Mouse (Mus musculus) left cerebral cortex, postnatal 25 days (tissue): ENCODE results near the gene Stx18. TPM values are rescaled to one million over a fixed set of nuclear protein-coding genes. Genes with fewer than 3 reads are reported as not detected.
A peak's percentile ranks its signal among the peaks of the same experiment; 100 is the strongest.

Source experiments
- DNase-seq, 2 experiments: peaks; one replicate each; pipeline ENCODE4 v3.0.0; 2022; ENCODE audit warnings: low spot score in 2 of 2, mixed read lengths in 1 of 2
- intact Hi-C: fragments of 180-260 bp; cut with DNase I; formaldehyde crosslinking; loops from one replicate; pipeline ENCODE4 v1.15.1; 2025
- total RNA-seq, 2 experiments: library from RNA; stranded (reverse); gene quantifications; 2 replicates each; pipeline ENCODE4 v1.2.3; 2021

Stx18 gene
- total RNA-seq, 2 experiments from 2014 or later = 36.4 to 41.1 TPM

GRCm38 (mm10) chr5:38114526-38114925 is 76.0 kb downstream of the Stx18 start:
- DNase-seq = no peak

GRCm38 (mm10) chr5:38117056-38117455 is 78.5 kb downstream of the Stx18 start:
- intact Hi-C loops = loop anchor here (2.0 kb wide), 1 partner anchor 42 kb away; the partner anchor contains the start of gene Nsg1
- peak; percentile 71 to 93 for DNase-seq

More at GRCm38 (mm10) chr5:38114526-38114925, 76.0 kb downstream of the Stx18 start:
- intact Hi-C loops = no loop called here

- no peak for DNase-seq
- intact Hi-C loops = no loop called here
Observed at GRCm38 (mm10) chr5:38119268-38119667, 80.7 kb downstream of the Stx18 start.

- no peak for DNase-seq
- intact Hi-C loops = no loop called here
Observed at GRCm38 (mm10) chr5:38121699-38122098, 83.2 kb downstream of the Stx18 start.

GRCm38 (mm10) chr5:38126519-38127306 is 88.2 kb downstream of the Stx18 start:
- intact Hi-C loops = no loop called here
- DNase-seq = no peak

GRCm38 (mm10) chr5:38129339-38129738 is 90.8 kb downstream of the Stx18 start:
- intact Hi-C loops = no loop called here
- no peak for DNase-seq

- no peak for DNase-seq
- intact Hi-C loops = no loop called here
Observed at GRCm38 (mm10) chr5:38136247-38136646, 97.7 kb downstream of the Stx18 start.

GRCm38 (mm10) chr5:38137163-38137562 is 98.6 kb downstream of the Stx18 start:
- no peak for DNase-seq
- intact Hi-C loops = no loop called here

- intact Hi-C loops = no loop called here
Observed at GRCm38 (mm10) chr5:38140893-38141292, 102.4 kb downstream of the Stx18 start.

GRCm38 (mm10) chr5:38146524-38146923 is 108.0 kb downstream of the Stx18 start:
- DNase-seq = no peak
- intact Hi-C loops = no loop called here

More at GRCm38 (mm10) chr5:38140893-38141292, 102.4 kb downstream of the Stx18 start:
- DNase-seq = no peak

- DNase-seq = peak; percentile 69 to 89
- intact Hi-C loops = no loop called here
Observed at GRCm38 (mm10) chr5:38151264-38151663, 112.7 kb downstream of the Stx18 start.

- intact Hi-C loops = no loop called here
- no peak for DNase-seq
Observed at GRCm38 (mm10) chr5:38152201-38153108, 113.9 kb downstream of the Stx18 start.

GRCm38 (mm10) chr5:38153636-38154035 is 115.1 kb downstream of the Stx18 start:
- intact Hi-C loops = no loop called here

GRCm38 (mm10) chr5:38157481-38158020 is 119.0 kb downstream of the Stx18 start:
- intact Hi-C loops = loop anchor here (2.0 kb wide), 1 partner anchor 41 kb away; no protein-coding TSS in a partner anchor
- no peak for DNase-seq

More at GRCm38 (mm10) chr5:38153636-38154035, 115.1 kb downstream of the Stx18 start:
- DNase-seq = no peak

GRCm38 (mm10) chr5:38158501-38158946 is 120.0 kb downstream of the Stx18 start:
- peak; percentile 66 to 70 for DNase-seq

GRCm38 (mm10) chr5:38158947-38159633 is 120.5 kb downstream of the Stx18 start:
- intact Hi-C loops = loop anchor here (2.0 kb wide), 1 partner anchor 42 kb away; no protein-coding TSS in a partner anchor
- peak; percentile 76 to 83 for DNase-seq

More at GRCm38 (mm10) chr5:38158501-38158946, 120.0 kb downstream of the Stx18 start:
- intact Hi-C loops = loop anchor here (2.0 kb wide), 1 partner anchor 42 kb away; no protein-coding TSS in a partner anchor

GRCm38 (mm10) chr5:38159634-38160413 is 121.3 kb downstream of the Stx18 start, which contains the start of gene Nsg1:
Nsg1 (minus strand) TSS chr5:38159907.
- DNase-seq = no peak
- intact Hi-C loops = loop anchor here (2.0 kb wide), 1 partner anchor 43 kb away; no protein-coding TSS in a partner anchor

GRCm38 (mm10) chr5:38168497-38168896 is 130.0 kb downstream of the Stx18 start:
- intact Hi-C loops = no loop called here
- no peak for DNase-seq
